Mouse (Mus musculus): ENCODE measurements around the gene Tpra1. TPM values are rescaled to one million over a fixed set of nuclear protein-coding genes. Genes with fewer than 3 reads are reported as not detected.

Gene Tpra1
- polyA plus RNA-seq, 1 experiment from 2014 or later, result 91.7 TPM

GRCm38 (mm10) chr6:88929451-88929850 is 27.4 kb downstream of the Tpra1 start:
- no peak overlapping the region for H3K4me3 ChIP-seq (replicated peaks)
- no peak overlapping the region for H3K4me2 ChIP-seq
- H3K36me3 ChIP-seq, result no peaks in the 10 kb centered on the region
- no peaks in the 10 kb centered on the region for H3K9me3 ChIP-seq (replicated peaks)
- no peak overlapping the region; the same call in 1 of the 2 replicates for H3K27ac ChIP-seq (replicated peaks)
- peaks cover 69% of the 10 kb centered on the region for H3K4me1 ChIP-seq
- ATAC-seq (ENCODE audit: low FRiP score), result no peak
- H3K9ac ChIP-seq (replicated peaks), result no peak overlapping the region
- H3K27me3 ChIP-seq (replicated peaks), result 0 out of 2 replicates have a peak, but pooled peaks cover 3% of the 10 kb centered on the region
- WGBS, result 27% methylated on average over 6 of the region's 6 CpGs

- H3K9me3 ChIP-seq (replicated peaks), result no peaks in the 10 kb centered on the region
- 33% methylated on average over 7 of the region's 7 CpGs for WGBS
- H3K36me3 ChIP-seq, result no peaks in the 10 kb centered on the region
- 0 out of 2 replicates have a peak, but pooled peaks cover 3% of the 10 kb centered on the region for H3K27me3 ChIP-seq (replicated peaks)
- H3K27ac ChIP-seq (replicated peaks), result no peak overlapping the region; the same call in 1 of the 2 replicates
- peaks cover 69% of the 10 kb centered on the region for H3K4me1 ChIP-seq
- no peak overlapping the region for H3K9ac ChIP-seq (replicated peaks)
- H3K4me3 ChIP-seq (replicated peaks), result no peak overlapping the region
- no peak for ATAC-seq (ENCODE audit: low FRiP score)
- no peak overlapping the region for H3K4me2 ChIP-seq
These were observed 28.0 kb downstream of the Tpra1 start for GRCm38 (mm10) chr6:88930049-88930448.

GRCm38 (mm10) chr6:88931449-88931848 is 29.4 kb downstream of the Tpra1 start:
- Histone ChIP-seq H3K27ac (replicated peaks) (no peak overlapping the region), H3K36me3 (no peaks in the 10 kb centered on the region), H3K27me3 (replicated peaks) (0 out of 2 replicates have a peak, but pooled peaks cover 3% of the 10 kb centered on the region), H3K9ac (replicated peaks) (no peak overlapping the region), H3K9me3 (replicated peaks) (no peaks in the 10 kb centered on the region), H3K4me2 (no peak overlapping the region), H3K4me1 (peaks cover 69% of the 10 kb centered on the region), H3K4me3 (replicated peaks) (no peak overlapping the region)
- ATAC-seq (ENCODE audit: low FRiP score), result no peak
- WGBS, result 88% methylated on average over 2 of the region's 2 CpGs

GRCm38 (mm10) chr6:88934132-88934531 is 32.1 kb downstream of the Tpra1 start:
- 0 out of 2 replicates have a peak, but pooled peaks cover 3% of the 10 kb centered on the region for H3K27me3 ChIP-seq (replicated peaks)
- no peaks in the 10 kb centered on the region for H3K9me3 ChIP-seq (replicated peaks)
- WGBS, result 72% methylated on average over 4 of the region's 4 CpGs
- no peak overlapping the region for H3K27ac ChIP-seq (replicated peaks)
- no peak overlapping the region for H3K9ac ChIP-seq (replicated peaks)
- no peak overlapping the region for H3K4me3 ChIP-seq (replicated peaks)
- no peak overlapping the region for H3K4me2 ChIP-seq
- no peaks in the 10 kb centered on the region for H3K36me3 ChIP-seq
- H3K4me1 ChIP-seq, result peaks cover 70% of the 10 kb centered on the region
- ATAC-seq (ENCODE audit: low FRiP score), result no peak

- 0 out of 2 replicates have a peak, but pooled peaks cover 3% of the 10 kb centered on the region for H3K27me3 ChIP-seq (replicated peaks)
- H3K4me1 ChIP-seq, result peaks cover 70% of the 10 kb centered on the region
- H3K9me3 ChIP-seq (replicated peaks), result no peaks in the 10 kb centered on the region
- no peak overlapping the region for H3K4me3 ChIP-seq (replicated peaks)
- H3K9ac ChIP-seq (replicated peaks), result no peak overlapping the region
- no peaks in the 10 kb centered on the region for H3K36me3 ChIP-seq
- no peak overlapping the region for H3K27ac ChIP-seq (replicated peaks)
- H3K4me2 ChIP-seq, result no peak overlapping the region
- ATAC-seq (ENCODE audit: low FRiP score), result no peak
- 20% methylated on average over 4 of the region's 4 CpGs for WGBS
These were observed 32.8 kb downstream of the Tpra1 start for GRCm38 (mm10) chr6:88934816-88935215.

- Histone ChIP-seq H3K27me3 (replicated peaks) (0 out of 2 replicates have a peak, but pooled peaks cover 3% of the 10 kb centered on the region), H3K4me2 (no peak overlapping the region), H3K4me1 (peaks cover 72% of the 10 kb centered on the region), H3K4me3 (replicated peaks) (no peak overlapping the region), H3K9me3 (replicated peaks) (no peaks in the 10 kb centered on the region), H3K9ac (replicated peaks) (no peak overlapping the region), H3K27ac (replicated peaks) (no peak overlapping the region), H3K36me3 (no peaks in the 10 kb centered on the region)
- WGBS, result 15% methylated on average over 4 of the region's 4 CpGs
- ATAC-seq (ENCODE audit: low FRiP score), result no peak
These were observed 33.8 kb downstream of the Tpra1 start for GRCm38 (mm10) chr6:88935735-88936276.

- ATAC-seq (ENCODE audit: low FRiP score), result no peak
- WGBS, result 55% methylated on average over 13 of the region's 13 CpGs
- Histone ChIP-seq H3K27ac (replicated peaks) (no peak overlapping the region), H3K27me3 (replicated peaks) (0 out of 2 replicates have a peak, but pooled peaks cover 3% of the 10 kb centered on the region), H3K9ac (replicated peaks) (no peak overlapping the region), H3K36me3 (no peaks in the 10 kb centered on the region), H3K4me1 (peaks cover 76% of the 10 kb centered on the region), H3K4me3 (replicated peaks) (no peak overlapping the region), H3K4me2 (no peak overlapping the region), H3K9me3 (replicated peaks) (no peaks in the 10 kb centered on the region)
These were observed 34.5 kb downstream of the Tpra1 start for GRCm38 (mm10) chr6:88936342-88937213.

GRCm38 (mm10) chr6:88937214-88937549 is 35.1 kb downstream of the Tpra1 start:
- H3K4me2 ChIP-seq, result no peak overlapping the region
- no peaks in the 10 kb centered on the region for H3K36me3 ChIP-seq
- 34% methylated on average over 4 of the region's 4 CpGs for WGBS
- no peak overlapping the region for H3K27ac ChIP-seq (replicated peaks)
- no peak overlapping the region for H3K9ac ChIP-seq (replicated peaks)
- 0 out of 2 replicates have a peak, but pooled peaks cover 3% of the 10 kb centered on the region for H3K27me3 ChIP-seq (replicated peaks)
- ATAC-seq (ENCODE audit: low FRiP score), result no peak
- H3K4me3 ChIP-seq (replicated peaks), result no peak overlapping the region
- peaks cover 77% of the 10 kb centered on the region for H3K4me1 ChIP-seq
- no peaks in the 10 kb centered on the region for H3K9me3 ChIP-seq (replicated peaks)

- Histone ChIP-seq H3K4me3 (replicated peaks) (no peak overlapping the region), H3K27me3 (replicated peaks) (0 out of 2 replicates have a peak, but pooled peaks cover 3% of the 10 kb centered on the region), H3K27ac (replicated peaks) (no peak overlapping the region), H3K36me3 (no peaks in the 10 kb centered on the region), H3K4me2 (no peak overlapping the region), H3K9ac (replicated peaks) (no peak overlapping the region), H3K4me1 (peaks cover 87% of the 10 kb centered on the region), H3K9me3 (replicated peaks) (no peaks in the 10 kb centered on the region)
- 14% methylated on average over 4 of the region's 4 CpGs for WGBS
- 0 out of 2 replicates have a peak, but pooled peaks have one; percentile 32 for ATAC-seq (ENCODE audit: low FRiP score)
These were observed 36.1 kb downstream of the Tpra1 start for GRCm38 (mm10) chr6:88937971-88938663.

GRCm38 (mm10) chr6:88938664-88939055 is 36.6 kb downstream of the Tpra1 start:
- WGBS, result 54% methylated on average over 5 of the region's 5 CpGs
- no peak overlapping the region for H3K4me2 ChIP-seq
- H3K9ac ChIP-seq (replicated peaks), result no peak overlapping the region
- no peak overlapping the region for H3K4me3 ChIP-seq (replicated peaks)
- peaks cover 91% of the 10 kb centered on the region for H3K4me1 ChIP-seq
- peak overlapping the region; percentile 64; the same call in 1 of the 2 replicates for H3K27ac ChIP-seq (replicated peaks)
- H3K36me3 ChIP-seq, result no peaks in the 10 kb centered on the region
- no peaks in the 10 kb centered on the region for H3K27me3 ChIP-seq (replicated peaks)
- no peaks in the 10 kb centered on the region for H3K9me3 ChIP-seq (replicated peaks)
- ATAC-seq (ENCODE audit: low FRiP score), result no peak

- Histone ChIP-seq H3K4me2 (no peak overlapping the region), H3K27me3 (replicated peaks) (no peaks in the 10 kb centered on the region), H3K4me1 (peaks cover 83% of the 10 kb centered on the region), H3K27ac (replicated peaks) (peak overlapping the region; percentile 64), H3K9me3 (replicated peaks) (no peaks in the 10 kb centered on the region), H3K4me3 (replicated peaks) (no peak overlapping the region), H3K9ac (replicated peaks) (no peak overlapping the region), H3K36me3 (no peaks in the 10 kb centered on the region)
- WGBS, result 35% methylated on average over 12 of the region's 12 CpGs
- ATAC-seq (ENCODE audit: low FRiP score), result no peak
These were observed 37.4 kb downstream of the Tpra1 start for GRCm38 (mm10) chr6:88939281-88940089.
